Mouse (Mus musculus) G1E (cell line): ENCODE data around the gene Ankrd54.

ENCODE experiments used
- CTCF ChIP-seq: IDR thresholded peaks from 2 replicates; pipeline ENCODE4 v1.5.1; 2012; ENCODE audit warnings: low read depth, low read length, inconsistent platforms, mixed read lengths
- GATA1 ChIP-seq: IDR thresholded peaks from 2 replicates; pipeline ENCODE4 v1.6.1; 2012; ENCODE audit warnings: borderline replicate concordance, low read length, inconsistent platforms, mixed read lengths
- POLR2AphosphoS5 ChIP-seq: IDR thresholded peaks from 2 replicates; pipeline ENCODE4 v1.6.1; 2012; ENCODE audit warnings: low read depth, low read length, inconsistent platforms; ENCODE audit not compliant: insufficient replicate concordance
- TAL1 ChIP-seq: conservative IDR thresholded peaks from 2 replicates; pipeline ENCODE4 v1.6.1; 2012; ENCODE audit warnings: low read depth, low read length, inconsistent platforms, mixed read lengths

DNA sequence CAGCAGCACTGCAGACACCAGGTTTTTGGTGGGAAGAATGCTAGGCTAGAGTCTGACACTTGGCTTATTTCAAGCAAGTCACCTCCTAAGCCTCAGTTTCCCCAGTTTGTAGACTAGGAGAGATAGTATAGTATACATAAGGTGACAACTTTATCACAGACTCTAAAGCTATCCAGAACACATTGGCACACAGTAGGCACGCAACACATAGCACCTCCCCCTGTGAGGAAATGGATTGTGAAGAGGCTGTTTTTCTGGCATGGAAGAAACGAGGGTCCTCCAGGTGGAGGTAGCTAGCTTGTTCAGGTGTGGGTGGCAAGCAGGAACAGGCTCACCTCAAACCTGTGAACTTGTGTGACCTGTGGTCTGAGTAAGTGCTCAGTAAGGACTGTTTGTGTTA is 11.7 kb downstream of the Ankrd54 start:
- TF ChIP-seq CTCF, result no peak
- TF ChIP-seq GATA1, result no peak
- TF ChIP-seq TAL1, result no peak
- TF ChIP-seq POLR2AphosphoS5, result no peak
